Comparison of ENCODE assay signal across 8 mouse cellular contexts in genomic region chr9:50752054-50752602, GRCm38 (mm10). TPM values are rescaled to one million over a fixed set of nuclear protein-coding genes. Genes with fewer than 3 reads are reported as not detected.
A peak's percentile ranks its signal among the peaks of the same experiment; 100 is the strongest.
DNase-seq lines count a peak whose midpoint lies in the region; ATAC-seq and TF ChIP-seq lines count a peak whose summit lies in the region.

Gene Hspb2, minus strand, starts transcription at chr9:50752354.

- no peaks in the 10 kb centered on the region for H3K9me3 ChIP-seq in embryonic facial prominence, embryonic 14.5 days (ENCODE audit: control insufficient read depth, low read length)

- no peaks in the 10 kb centered on the region for H3K27me3 ChIP-seq in embryonic facial prominence, embryonic 14.5 days (replicated peaks; ENCODE audit: control insufficient read depth, insufficient read depth, low read length)

- H3K4me3 ChIP-seq in layer of hippocampus, adult 2 months, result peak within 1 kb of the TSS; percentile 52
- H3K4me3 ChIP-seq in embryonic facial prominence, embryonic 14.5 days (ENCODE audit: low read depth, low read length), result peak within 1 kb of the TSS; percentile 17; the same call in 1 of the 2 replicates

- H3K36me3 ChIP-seq in embryonic facial prominence, embryonic 14.5 days (ENCODE audit: control insufficient read depth, insufficient read depth, low read length), result no peaks in the 10 kb centered on the region

- peak within 1 kb of the TSS; percentile 90 for H3K27ac ChIP-seq in layer of hippocampus, adult 2 months
- H3K27ac ChIP-seq in embryonic facial prominence, embryonic 14.5 days (replicated peaks; ENCODE audit: low read depth, low read length), result peak within 1 kb of the TSS; percentile 55

- no peak for TF ChIP-seq CTCF in layer of hippocampus, adult 2 months (conservative IDR thresholded peaks at IDR 0.05)

- H3K9ac ChIP-seq in embryonic facial prominence, embryonic 14.5 days (ENCODE audit: low read depth, low read length), result peak within 1 kb of the TSS; percentile 45

- 43% methylated on average over 14 of the region's 14 CpGs for WGBS in embryonic facial prominence, embryonic 14.5 days

- ATAC-seq in embryonic facial prominence, embryonic 14.5 days (ENCODE audit: low read depth), result peak; percentile 80

- H3K4me1 ChIP-seq in embryonic facial prominence, embryonic 14.5 days (ENCODE audit: control insufficient read depth, insufficient read depth, low read length), result peaks cover 21% of the 10 kb centered on the region

- H3K4me2 ChIP-seq in embryonic facial prominence, embryonic 14.5 days (ENCODE audit: low read depth, low read length), result peak within 1 kb of the TSS; percentile 31

- no peak for DNase-seq in layer of hippocampus, adult 2 months (ENCODE audit: low spot score in 2 of 2)
- DNase-seq in layer of hippocampus, postnatal 25 days (ENCODE audit: extremely low spot score in 1 of 2, low spot score in 1 of 2), result no peak
- DNase-seq in embryonic facial prominence, embryonic 14.5 days (ENCODE audit: low spot score), result peak; percentile 68
- DNase-seq in heart, postnatal 4 days, result peak; percentile 80
- peak; percentile 41 for DNase-seq in lung, postnatal 14 days
- no peak for DNase-seq in layer of hippocampus, adult 9-11 months
- DNase-seq in T-cell, adult 2 months (ENCODE audit: low spot score), result no peak
- no peak for DNase-seq in B cell, adult 2 months

RNA-seq across cellular contexts. Expression of gene Hspb2, which starts in this region (rescaled TPM):
- total RNA-seq in layer of hippocampus, adult 2 months (2021), result under 1 TPM; 0.51 to 0.79 TPM
- total RNA-seq in layer of hippocampus, postnatal 25 days (2021), result 1 to 10 TPM in 1 of 2 experiments, under 1 TPM in 1; 0.96 to 1.7 TPM
- polyA plus RNA-seq in embryonic facial prominence, embryonic 14.5 days (2014; fragmentation: Nextera tagmentation; extraction: Ambion mirVana), result 112 and 136 TPM in 2 replicates
- total RNA-seq in heart, postnatal 4 days (2021), result 100 to 1,000 TPM; 130 to 150 TPM

Comparison
In these comparisons a context has a peak if more than half of its experiments do, and no peak if none do; other contexts are left out.
1. RNA of gene Hspb2 (total RNA-seq): 130 to 150 TPM in heart, postnatal 4 days; 0.96 to 1.7 TPM in layer of hippocampus, postnatal 25 days and 0.51 to 0.79 TPM in layer of hippocampus, adult 2 months; every median in the first group is over 10 times any median in the second.
2. DNase-seq: peak in embryonic facial prominence, embryonic 14.5 days (single experiment), heart, postnatal 4 days (single experiment) and lung, postnatal 14 days (single experiment); none in layer of hippocampus, adult 2 months (0 of 2), layer of hippocampus, postnatal 25 days (0 of 2), layer of hippocampus, adult 9-11 months (single experiment), T-cell, adult 2 months (single experiment) and B cell, adult 2 months (0 of 2).